16 mouse cellular contexts compared by ENCODE assay signal in the genomic region with DNA sequence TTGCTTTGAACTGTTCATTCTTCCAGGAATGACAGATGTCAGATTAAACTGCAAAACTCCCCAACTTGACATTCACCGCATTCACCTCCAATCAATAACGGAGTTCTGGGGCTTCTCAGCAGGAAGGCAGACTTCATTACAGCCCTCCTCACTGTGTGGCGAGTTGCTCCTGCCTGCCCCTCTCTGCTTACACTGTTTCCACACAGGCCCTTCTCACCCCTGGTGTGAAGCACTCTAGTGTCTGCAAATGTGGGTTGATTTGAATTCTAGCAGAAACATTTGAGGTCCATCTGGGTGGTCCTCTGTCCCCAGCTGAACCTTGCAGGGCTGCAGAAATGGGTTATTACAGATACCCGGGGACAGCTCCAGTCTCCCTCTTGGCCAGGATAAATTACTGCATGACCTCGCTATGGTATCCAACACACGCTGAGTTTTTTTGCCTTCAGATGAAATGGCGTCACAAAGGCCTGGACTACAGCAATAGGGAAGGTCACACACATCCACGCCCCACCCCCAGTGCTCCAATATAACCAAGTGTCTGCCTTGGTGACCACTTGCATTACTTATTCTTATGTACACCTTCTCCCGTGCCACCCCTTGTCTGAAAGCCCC.
DNase-seq lines count a peak whose midpoint lies in the region; ATAC-seq lines count a peak whose summit lies in the region.
"Had no signal": no experiment of that assay in that cellular context is flagged by ENCODE, and none has a peak within 500 bp of the region (broad histone marks: within the 10 kb centered on the region; RNA-seq: fewer than 3 reads in every experiment).

No protein-coding gene starts in this region.

- H3K9me3 ChIP-seq in forebrain, embryonic 16.5 days (ENCODE audit: control insufficient read depth, low read length): no peaks in the 10 kb centered on the region
- no peaks in the 10 kb centered on the region for H3K9me3 ChIP-seq in midbrain, embryonic 14.5 days (ENCODE audit: control insufficient read depth, low read length)
- H3K9me3 ChIP-seq: embryonic facial prominence, embryonic 15.5 days; kidney, embryonic 15.5 days; neural tube, embryonic 12.5 days had no signal

- peak; percentile 63 for DNase-seq in heart, adult 11 months
- DNase-seq in heart, postnatal 4 days: no peak
- peak; percentile 18 for DNase-seq in embryo, embryonic 11 days
- DNase-seq in midbrain, embryonic 14.5 days: peak; percentile 20
- no peak for DNase-seq in lung, postnatal 14 days
- DNase-seq in layer of hippocampus, postnatal 25 days (ENCODE audit: extremely low spot score in 1 of 2, low spot score in 1 of 2): no peak
- DNase-seq in urinary bladder, adult 2 months (ENCODE audit: low spot score): no peak
- DNase-seq: adrenal gland, adult 2 months; B cell, adult 2 months; cerebellum, adult 9-10 months; lung, adult 18-20 months; right cerebral cortex, adult 18-20 months had no signal

- H3K4me3 ChIP-seq in forebrain, embryonic 16.5 days (replicated peaks; ENCODE audit: low read length): no peak overlapping the region
- H3K4me3 ChIP-seq in midbrain, embryonic 14.5 days (replicated peaks; ENCODE audit: low read depth, low read length): no peak overlapping the region
- H3K4me3 ChIP-seq: embryonic facial prominence, embryonic 15.5 days; kidney, embryonic 15.5 days; neural tube, embryonic 12.5 days had no signal

- no peak overlapping the region for H3K27ac ChIP-seq in forebrain, embryonic 16.5 days (ENCODE audit: low read length)
- H3K27ac ChIP-seq in midbrain, embryonic 14.5 days (replicated peaks; ENCODE audit: low read depth, low read length): no peak overlapping the region
- H3K27ac ChIP-seq: embryonic facial prominence, embryonic 15.5 days; kidney, embryonic 15.5 days; neural tube, embryonic 12.5 days had no signal

- 40% methylated on average over 9 of the region's 9 CpGs for WGBS in forebrain, embryonic 16.5 days
- 39% methylated on average over 9 of the region's 9 CpGs for WGBS in midbrain, embryonic 14.5 days

- H3K4me1 ChIP-seq in forebrain, embryonic 16.5 days (replicated peaks; ENCODE audit: control insufficient read depth, insufficient read depth, low read length): no peaks in the 10 kb centered on the region
- peaks cover 2% of the 10 kb centered on the region; the same call in 1 of the 2 replicates for H3K4me1 ChIP-seq in midbrain, embryonic 14.5 days (ENCODE audit: control insufficient read depth, insufficient read depth, low read length)
- H3K4me1 ChIP-seq: embryonic facial prominence, embryonic 15.5 days; kidney, embryonic 15.5 days had no signal

- H3K9ac ChIP-seq in forebrain, embryonic 16.5 days (replicated peaks; ENCODE audit: low read depth, low read length): no peak overlapping the region
- no peak overlapping the region for H3K9ac ChIP-seq in midbrain, embryonic 14.5 days (replicated peaks; ENCODE audit: low read length)
- H3K9ac ChIP-seq: embryonic facial prominence, embryonic 15.5 days; kidney, embryonic 15.5 days; neural tube, embryonic 12.5 days had no signal

- no peaks in the 10 kb centered on the region for H3K36me3 ChIP-seq in forebrain, embryonic 16.5 days (ENCODE audit: control insufficient read depth, insufficient read depth)
- no peaks in the 10 kb centered on the region for H3K36me3 ChIP-seq in midbrain, embryonic 14.5 days (ENCODE audit: control insufficient read depth, insufficient read depth, low read length)
- H3K36me3 ChIP-seq: embryonic facial prominence, embryonic 15.5 days; kidney, embryonic 15.5 days; neural tube, embryonic 12.5 days had no signal

- no peak overlapping the region for H3K4me2 ChIP-seq in forebrain, embryonic 16.5 days (ENCODE audit: low read length)
- H3K4me2 ChIP-seq in midbrain, embryonic 14.5 days (ENCODE audit: low read length): no peak overlapping the region
- H3K4me2 ChIP-seq: embryonic facial prominence, embryonic 15.5 days; kidney, embryonic 15.5 days; neural tube, embryonic 12.5 days had no signal

- peak; percentile 65; the same call in 1 of the 2 replicates for ATAC-seq in forebrain, embryonic 16.5 days
- no peak for ATAC-seq in midbrain, embryonic 14.5 days (ENCODE audit: low FRiP score, low TSS enrichment)

- H3K27me3 ChIP-seq in forebrain, embryonic 16.5 days (replicated peaks; ENCODE audit: control insufficient read depth, insufficient read depth, low read length): no peaks in the 10 kb centered on the region
- H3K27me3 ChIP-seq in midbrain, embryonic 14.5 days (ENCODE audit: control insufficient read depth, insufficient read depth, low read length): no peaks in the 10 kb centered on the region
- H3K27me3 ChIP-seq: embryonic facial prominence, embryonic 15.5 days; kidney, embryonic 15.5 days; neural tube, embryonic 12.5 days had no signal

Comparison
In these comparisons a context has a peak if more than half of its experiments do, and no peak if none do; other contexts are left out.
1. DNase-seq: peak in heart, adult 11 months (single experiment), embryo, embryonic 11 days (single experiment) and midbrain, embryonic 14.5 days (single experiment); none in heart, postnatal 4 days (single experiment), lung, postnatal 14 days (single experiment), layer of hippocampus, postnatal 25 days (0 of 2) and urinary bladder, adult 2 months (single experiment).